Mouse (Mus musculus) kidney, adult 2 months (tissue): ENCODE measurements around the gene Knop1.

Source experiments
- CTCF ChIP-seq: fragments of 200-500 bp; conservative IDR thresholded peaks from 2 replicates; pipeline ENCODE4 v1.5.1; 2011; ENCODE audit warnings: low read depth, mild to moderate bottlenecking, control low read depth, low read length, moderate library complexity, mixed read lengths; ENCODE audit not compliant: insufficient read depth, insufficient read length
- POLR2A ChIP-seq: fragments of 200-500 bp; IDR thresholded peaks from one replicate; pipeline ENCODE4 v1.6.1; 2011; ENCODE audit warnings: low read depth, low read length, control low read depth

GRCm38 (mm10) chr7:118817741-118818140, 38.3 kb downstream of the Knop1 start:
- TF ChIP-seq POLR2A, result no peak
- TF ChIP-seq CTCF, result no peak
